Mouse (Mus musculus): ENCODE results near the gene Ykt6.

DNA sequence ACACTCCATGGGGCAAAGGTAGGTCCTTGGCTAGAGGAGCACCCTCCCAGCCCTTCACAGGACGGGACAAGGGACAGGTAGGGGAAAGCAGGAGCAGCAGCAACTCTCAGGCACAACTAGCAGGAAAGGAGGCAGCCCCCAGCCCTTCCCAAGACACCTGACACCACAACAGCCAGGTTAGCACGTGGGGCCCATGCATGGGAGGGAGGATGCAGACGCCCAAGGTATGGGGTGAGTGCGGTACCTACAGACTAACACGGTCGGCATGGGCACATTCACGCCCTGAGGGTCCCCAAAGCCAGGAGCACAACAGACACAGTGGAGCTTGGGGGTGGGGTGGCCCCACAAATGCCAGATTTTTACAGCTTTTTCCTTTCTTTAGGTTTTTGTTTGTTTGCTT is 15.7 kb downstream of the Ykt6 start:
- no peak for TF ChIP-seq CTCF (IDR thresholded peaks at IDR 0.05)
- no peak for TF ChIP-seq POLR2A (IDR thresholded peaks at IDR 0.05; ENCODE audit: insufficient read depth, low read depth, low read length)
